Mouse (Mus musculus) left cerebral cortex, adult 11 months (tissue): ENCODE measurements at regions not wholly inside any gene's neighbourhood (a gene's known extent, or its start where the extent isn't known, plus 50 kb on each side); places are given as distances from the start of the nearest gene placed in this dataset.

Experiments
- DNase-seq: peaks from one replicate; pipeline ENCODE4 v3.0.0; 2022; ENCODE audit warnings: low spot score

- DNase-seq: peak; percentile 4
These were observed 1164.2 kb upstream of the Gm10800 start for GRCm38 (mm10) chr2:99831251-99831650.

GRCm38 (mm10) chr2:99821691-99822090, 1154.6 kb upstream of the Gm10800 start:
- no peak for DNase-seq
